Comparison of ENCODE assay signal across 14 mouse cellular contexts in the genomic region with DNA sequence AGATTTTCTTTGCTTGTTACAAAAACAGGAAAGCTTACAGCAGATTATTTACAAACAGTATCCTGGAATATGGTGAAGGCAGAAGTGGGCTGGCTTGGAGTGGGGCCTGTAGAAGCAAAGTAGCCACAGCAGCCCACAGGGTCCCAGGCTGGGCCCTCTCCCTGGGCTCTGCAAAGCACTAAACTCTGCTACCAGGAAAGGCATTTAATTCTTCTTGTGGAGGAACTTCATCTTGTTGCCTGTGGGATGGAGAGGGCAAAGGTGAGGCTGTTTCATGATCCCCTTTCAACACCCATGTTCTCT. TPM values are rescaled to one million over a fixed set of nuclear protein-coding genes. Genes with fewer than 3 reads are reported as not detected.
DNase-seq lines count a peak whose midpoint lies in the region; ATAC-seq and TF ChIP-seq lines count a peak whose summit lies in the region.
"Had no signal": no experiment of that assay in that cellular context is flagged by ENCODE, and none has a peak within 500 bp of the region (broad histone marks: within the 10 kb centered on the region; RNA-seq: fewer than 3 reads in every experiment).

No protein-coding gene starts in this region.

- no peak for ATAC-seq in heart, embryonic 13.5 days (ENCODE audit: extremely low read depth, insufficient number of reproducible peaks, low FRiP score, low TSS enrichment)
- ATAC-seq in liver, embryonic 12.5 days, result no peak
- no peak for ATAC-seq in liver, embryonic 11.5 days (replicated peaks; ENCODE audit: low FRiP score)
- no peak for ATAC-seq in liver, embryonic 14.5 days (ENCODE audit: insufficient read depth)
- ATAC-seq: CD4-positive, CD25-positive, alpha-beta regulatory T cell, adult 4 months had no signal

- TF ChIP-seq CTCF in liver, embryonic 14.5 days (IDR thresholded peaks at IDR 0.05; ENCODE audit: low read depth), result no peak

- TF ChIP-seq EP300 in liver, embryonic 14.5 days (IDR thresholded peaks at IDR 0.05; ENCODE audit: low read depth), result no peak

- H3K27ac ChIP-seq in heart, embryonic 13.5 days (replicated peaks), result peak overlapping the region; percentile 55; the same call in 1 of the 2 replicates
- peak overlapping the region; percentile 73 for H3K27ac ChIP-seq in liver, embryonic 12.5 days
- H3K27ac ChIP-seq in liver, embryonic 11.5 days (ENCODE audit: low read depth, low read length), result no peak overlapping the region; the same call in 1 of the 2 replicates
- H3K27ac ChIP-seq in brown adipose tissue, adult 24 weeks (replicated peaks; ENCODE audit: low read depth, low read length), result peak overlapping the region; percentile 68
- peak overlapping the region; percentile 20; the same call in 1 of the 2 replicates for H3K27ac ChIP-seq in liver, embryonic 14.5 days

- H3K27me3 ChIP-seq in heart, embryonic 13.5 days (replicated peaks), result no peaks in the 10 kb centered on the region
- H3K27me3 ChIP-seq in liver, embryonic 12.5 days (replicated peaks), result no peaks in the 10 kb centered on the region
- no peaks in the 10 kb centered on the region for H3K27me3 ChIP-seq in liver, embryonic 11.5 days (replicated peaks; ENCODE audit: control insufficient read depth, insufficient read depth, low read length)
- H3K27me3 ChIP-seq in liver, embryonic 14.5 days (ENCODE audit: control insufficient read depth, insufficient read depth, low read length), result no peaks in the 10 kb centered on the region

- intact Hi-C loops in heart, postnatal 14 days (cut with DNase I), result no loop called here

- no peak overlapping the region for H3K4me3 ChIP-seq in heart, embryonic 13.5 days
- no peak overlapping the region for H3K4me3 ChIP-seq in liver, embryonic 12.5 days
- no peak overlapping the region for H3K4me3 ChIP-seq in liver, embryonic 11.5 days (ENCODE audit: low read depth, low read length)
- H3K4me3 ChIP-seq in brown adipose tissue, adult 24 weeks (ENCODE audit: insufficient read depth, low read depth, low read length), result no peak overlapping the region
- H3K4me3 ChIP-seq in liver, embryonic 14.5 days (ENCODE audit: insufficient read depth in 1 of 2, low read depth in 2 of 2, low read length in 2 of 2), result no peak overlapping the region

- H3K4me2 ChIP-seq in heart, embryonic 13.5 days, result no peak overlapping the region
- H3K4me2 ChIP-seq in liver, embryonic 12.5 days, result no peak overlapping the region
- no peak overlapping the region for H3K4me2 ChIP-seq in liver, embryonic 11.5 days
- no peak overlapping the region for H3K4me2 ChIP-seq in liver, embryonic 14.5 days (ENCODE audit: low read depth)
- H3K4me2 ChIP-seq: heart, embryonic 11.5 days had no signal

- H3K4me1 ChIP-seq in heart, embryonic 13.5 days, result peaks cover 43% of the 10 kb centered on the region
- peaks cover 30% of the 10 kb centered on the region for H3K4me1 ChIP-seq in liver, embryonic 12.5 days
- H3K4me1 ChIP-seq in liver, embryonic 11.5 days (replicated peaks; ENCODE audit: control insufficient read depth, insufficient read depth, low read length), result peaks cover 7% of the 10 kb centered on the region
- peaks cover 17% of the 10 kb centered on the region for H3K4me1 ChIP-seq in brown adipose tissue, adult 24 weeks (ENCODE audit: control insufficient read depth, insufficient read depth, insufficient read length, low read length)
- H3K4me1 ChIP-seq in liver, embryonic 14.5 days (replicated peaks; ENCODE audit: control insufficient read depth in 2 of 2, insufficient read depth in 2 of 2, low read length in 1 of 2), result peaks cover 2 to 3% of the 10 kb centered on the region in 2 experiments; a peak in 2 of 4 replicates

- 0 out of 2 replicates have a peak overlapping the region, but pooled peaks have one; percentile 19 for H3K9ac ChIP-seq in heart, embryonic 13.5 days
- no peak overlapping the region for H3K9ac ChIP-seq in liver, embryonic 12.5 days
- no peak overlapping the region for H3K9ac ChIP-seq in liver, embryonic 11.5 days (ENCODE audit: low read depth, low read length)
- no peak overlapping the region for H3K9ac ChIP-seq in liver, embryonic 14.5 days (replicated peaks)

- peaks cover 89% of the 10 kb centered on the region for H3K36me3 ChIP-seq in heart, embryonic 13.5 days
- peaks cover 88% of the 10 kb centered on the region for H3K36me3 ChIP-seq in liver, embryonic 12.5 days
- H3K36me3 ChIP-seq in liver, embryonic 11.5 days (ENCODE audit: control insufficient read depth, insufficient read depth, low read length), result peaks cover 45% of the 10 kb centered on the region
- peaks cover 56% of the 10 kb centered on the region for H3K36me3 ChIP-seq in liver, embryonic 14.5 days (replicated peaks; ENCODE audit: control insufficient read depth, insufficient read depth, low read depth)

- DNase-seq in heart, postnatal 14 days, result no peak
- no peak for DNase-seq in liver, embryonic 11.5 days (ENCODE audit: low spot score)
- no peak for DNase-seq in liver, embryonic 14.5 days (ENCODE audit: low read depth in 3 of 3, low spot score in 3 of 3)
- no peak for DNase-seq in layer of hippocampus, postnatal 10 days (ENCODE audit: low spot score in 2 of 2)
- DNase-seq: adrenal gland, adult 8-10 months; gastrocnemius, postnatal 10 days; kidney, postnatal 25 days; thymus, postnatal 4 days had no signal

- H3K9me3 ChIP-seq in heart, embryonic 13.5 days, result no peaks in the 10 kb centered on the region
- H3K9me3 ChIP-seq in liver, embryonic 12.5 days (replicated peaks), result no peaks in the 10 kb centered on the region
- no peaks in the 10 kb centered on the region for H3K9me3 ChIP-seq in liver, embryonic 11.5 days (ENCODE audit: control insufficient read depth, low read length)
- no peaks in the 10 kb centered on the region for H3K9me3 ChIP-seq in liver, embryonic 14.5 days (ENCODE audit: control insufficient read depth, low read length)

RNA-seq across cellular contexts. Expression of gene Rpl27a, which starts 5.4 kb away (rescaled TPM):
- 82.1 and 89.2 TPM in 2 replicates for polyA plus RNA-seq in heart, embryonic 13.5 days (2015; fragmentation: Nextera tagmentation; extraction: Ambion mirVana)
- 100 to 1,000 TPM; 100 to 103 TPM for total RNA-seq in heart, postnatal 14 days (2021)
- polyA plus RNA-seq in liver, embryonic 12.5 days (2016; fragmentation: Nextera tagmentation; extraction: Ambion mirVana), result 122 and 125 TPM in 2 replicates
- polyA plus RNA-seq in liver, embryonic 11.5 days (2014; fragmentation: Nextera tagmentation; extraction: Ambion mirVana), result 184 and 208 TPM in 2 replicates
- polyA plus RNA-seq in brown adipose tissue, adult 24 weeks (2012; ENCODE audit: insufficient read depth, insufficient read length, missing spikeins), result 113 and 190 TPM in 2 replicates
- polyA plus RNA-seq in liver, embryonic 14.5 days (2012; rRNA removed), result 389 and 486 TPM in 2 replicates
- polyA plus RNA-seq in liver, embryonic 14.5 days (2014; fragmentation: Nextera tagmentation; extraction: Ambion mirVana), result 93.6 and 94.5 TPM in 2 replicates
- total RNA-seq in layer of hippocampus, postnatal 10 days (2021), result 100 to 1,000 TPM; 148 to 164 TPM

RNA-seq across cellular contexts. Expression of gene Trim66, which starts 16.5 kb away (rescaled TPM):
- not detected in 2 replicates for polyA plus RNA-seq in heart, embryonic 13.5 days (2015; fragmentation: Nextera tagmentation; extraction: Ambion mirVana)
- under 1 TPM; 0.02 to 0.12 TPM for total RNA-seq in heart, postnatal 14 days (2021)
- 0.04 TPM in 1 of 2 replicates, not detected in the other for polyA plus RNA-seq in liver, embryonic 12.5 days (2016; fragmentation: Nextera tagmentation; extraction: Ambion mirVana)
- 0.01 and 0.11 TPM in 2 replicates for polyA plus RNA-seq in liver, embryonic 11.5 days (2014; fragmentation: Nextera tagmentation; extraction: Ambion mirVana)
- 0.38 TPM in 1 of 2 replicates, not detected in the other for polyA plus RNA-seq in brown adipose tissue, adult 24 weeks (2012; ENCODE audit: insufficient read depth, insufficient read length, missing spikeins)
- polyA plus RNA-seq in liver, embryonic 14.5 days (2012; rRNA removed), result 0.03 TPM in 2 replicates
- 0.03 TPM in 1 of 2 replicates, not detected in the other for polyA plus RNA-seq in liver, embryonic 14.5 days (2014; fragmentation: Nextera tagmentation; extraction: Ambion mirVana)
- 1 to 10 TPM; 4.0 to 4.5 TPM for total RNA-seq in layer of hippocampus, postnatal 10 days (2021)
- total RNA-seq: megakaryocyte-erythroid progenitor cell, adult 5-6 weeks had no signal
- polyA plus RNA-seq: CD4-positive, CD25-positive, alpha-beta regulatory T cell, adult 4 months had no signal
